Mouse (Mus musculus) frontal cortex, postnatal 36 days (tissue): ENCODE results near the gene Atxn3.
"Not testable (repeated sequence)": the region's sequence is repeated elsewhere in the genome, so short reads cannot be mapped to it uniquely, and the experiment has no call there.

Source experiments
- DNase-seq, 2 experiments: peaks; one replicate each; pipeline ENCODE4 v3.0.0; 2022; ENCODE audit warnings: low spot score in 2 of 2

Gene Atxn3

GRCm38 (mm10) chr12:101957942-101958544 lies at the start of gene Atxn3:
Gene Atxn3, minus strand, starts transcription at chr12:101958246.
- DNase-seq, result peak; percentile 96 to 97

- DNase-seq, result no peak
Observed at GRCm38 (mm10) chr12:102000785-102001184, 42.7 kb upstream of the Atxn3 start.

DNA sequence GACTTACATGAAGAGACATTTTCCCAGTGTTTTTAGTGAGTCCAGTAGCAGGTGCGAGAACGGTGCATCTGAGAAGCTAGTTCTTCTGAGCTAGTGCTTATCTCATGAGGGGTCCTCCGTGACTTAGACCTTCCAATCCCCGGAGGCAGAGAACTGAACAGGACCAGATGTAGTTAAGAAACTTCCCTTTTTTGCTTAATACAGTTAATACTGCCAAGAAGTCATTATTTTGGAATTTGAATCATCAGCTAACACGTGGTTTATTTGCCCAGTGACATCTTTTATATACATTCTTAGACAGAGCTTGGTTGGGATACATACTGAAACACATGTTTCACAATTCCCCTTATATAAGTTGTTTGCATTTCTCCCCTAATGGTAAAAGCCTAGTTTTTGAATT lies 40.9 kb upstream of the Atxn3 start:
- no peak for DNase-seq

DNA sequence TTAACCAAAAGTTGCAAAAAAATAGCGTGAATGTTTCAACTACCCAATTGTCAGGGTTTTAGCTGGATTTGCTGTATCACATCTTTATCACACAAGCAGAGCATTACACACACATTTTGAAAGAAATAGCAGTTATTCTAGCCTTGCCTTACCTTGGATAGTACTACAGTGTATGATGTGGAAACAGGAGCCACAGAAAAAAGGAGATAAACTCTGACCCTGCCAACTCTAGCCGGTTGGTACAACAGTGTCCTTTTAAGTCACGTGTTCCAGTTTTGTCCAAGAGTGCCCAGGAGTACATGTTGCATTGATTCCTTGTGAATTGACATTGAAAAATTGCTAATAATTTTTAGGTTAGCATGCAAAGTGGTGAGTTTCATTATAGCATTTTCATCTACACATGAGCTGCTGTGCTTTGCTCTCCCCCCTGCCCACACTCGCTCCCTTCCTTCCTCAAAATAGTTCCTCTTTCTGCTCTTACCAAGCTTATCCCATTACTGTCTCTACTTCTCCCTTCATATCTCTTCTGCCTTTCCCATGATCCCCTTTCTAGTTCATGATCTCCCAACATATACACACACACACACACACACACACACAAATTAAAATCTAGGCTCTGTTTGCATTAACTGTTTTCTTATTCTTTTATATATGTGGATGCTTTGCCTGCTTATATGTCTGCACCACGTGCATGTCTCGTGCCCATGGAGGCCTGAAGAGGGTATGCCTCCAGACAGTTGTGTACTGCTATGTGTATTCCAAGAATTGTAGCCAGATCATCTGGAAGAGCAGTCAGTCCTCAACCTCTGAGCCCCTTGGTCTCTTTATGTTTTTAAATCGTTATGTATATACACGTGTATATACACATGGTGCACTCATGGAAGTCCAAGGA lies 36.8 kb upstream of the Atxn3 start:
- no peak for DNase-seq

DNA sequence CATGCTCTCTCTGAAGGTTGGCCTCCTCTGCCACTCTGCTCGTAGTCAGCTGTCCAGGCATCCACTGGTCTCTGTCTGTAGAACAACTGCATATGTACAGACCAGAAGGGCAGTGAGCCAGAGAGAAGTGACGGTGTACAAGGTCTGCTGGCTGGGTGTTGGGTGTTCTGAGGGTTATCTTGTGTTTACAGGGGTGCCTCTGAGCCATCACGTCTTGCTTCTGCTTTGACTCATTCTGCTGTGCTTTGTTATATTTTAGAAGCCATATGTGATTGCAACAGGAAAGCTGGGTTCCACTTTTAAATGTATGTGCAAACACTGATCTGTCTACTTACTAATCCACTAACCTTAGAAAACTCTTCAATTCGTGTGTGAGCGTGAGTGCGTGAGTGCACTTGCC lies 29.6 kb upstream of the Atxn3 start:
- DNase-seq, result no peak

- peak in 1 of 2 experiments; percentile 30 for DNase-seq
Observed at GRCm38 (mm10) chr12:101985110-101985509, 27.1 kb upstream of the Atxn3 start.

DNA sequence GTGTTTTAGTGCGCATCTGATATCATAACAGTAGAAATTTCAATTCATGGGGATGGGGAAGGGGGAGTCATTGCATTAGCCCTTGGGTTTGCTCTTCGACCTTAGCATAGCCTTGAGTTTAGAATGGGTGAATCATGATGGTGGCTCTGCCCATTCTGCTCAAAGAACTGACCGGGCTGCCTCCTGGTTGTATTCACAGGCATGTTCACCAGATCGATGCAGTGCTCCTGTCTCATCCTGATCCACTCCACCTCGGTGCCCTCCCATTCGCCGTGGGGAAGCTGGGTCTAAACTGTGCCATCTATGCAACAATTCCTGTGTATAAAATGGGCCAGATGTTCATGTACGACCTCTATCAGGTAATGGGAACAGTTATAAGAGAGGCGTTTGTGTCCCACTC lies 24.9 kb upstream of the Atxn3 start:
- no peak for DNase-seq

GRCm38 (mm10) chr12:101981559-101981958 lies 23.5 kb upstream of the Atxn3 start:
- no peak for DNase-seq

- DNase-seq, result no peak
Observed at GRCm38 (mm10) chr12:101980266-101980665, 22.2 kb upstream of the Atxn3 start.

DNA sequence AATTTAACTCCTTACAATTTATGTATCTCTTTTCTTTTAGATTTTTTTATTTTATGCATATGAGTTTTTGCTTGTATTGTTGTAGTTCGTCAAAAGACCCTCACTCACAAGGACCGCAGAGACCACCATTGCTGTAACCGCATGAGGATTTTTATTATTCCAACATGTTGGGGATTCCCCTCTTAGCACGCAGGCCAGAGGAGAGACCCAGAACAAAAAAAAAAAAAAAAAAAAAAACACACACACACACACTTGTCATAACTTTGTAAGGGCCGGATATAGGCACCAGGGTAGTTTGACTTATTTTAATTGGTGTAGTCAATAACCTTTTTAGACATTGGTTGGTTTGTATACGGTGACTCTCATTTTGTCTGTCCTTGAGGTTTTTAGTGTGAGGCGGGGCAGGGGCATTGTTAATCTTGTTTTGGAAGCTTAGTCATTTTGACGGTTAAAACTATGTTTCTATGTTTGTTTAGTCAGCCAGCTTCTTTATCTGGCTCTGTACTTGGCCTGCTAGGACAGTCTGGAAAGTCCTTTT lies 21.2 kb upstream of the Atxn3 start:
- DNase-seq, result no peak

- no peak for DNase-seq
Observed at GRCm38 (mm10) chr12:101978588-101978987, 20.5 kb upstream of the Atxn3 start.

DNA sequence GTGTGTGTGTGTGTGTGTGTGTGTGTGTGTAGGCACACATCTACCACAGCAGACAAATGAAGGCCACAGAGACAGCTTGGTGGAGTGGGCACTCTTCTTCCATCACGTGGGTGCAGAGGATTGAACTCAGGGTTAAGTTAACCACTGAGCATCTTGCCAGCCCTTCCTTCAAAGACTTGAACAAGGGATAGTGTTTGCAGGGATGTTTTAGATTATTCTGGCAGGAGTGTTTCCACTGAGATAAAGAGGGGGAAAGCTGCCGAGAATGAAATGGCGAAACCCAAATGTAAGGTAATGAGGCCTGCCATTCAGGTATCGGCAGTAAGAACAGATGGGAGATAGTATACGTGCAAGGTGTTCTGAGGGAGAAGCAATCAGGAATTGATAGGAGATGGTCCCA lies 20.1 kb upstream of the Atxn3 start:
- DNase-seq, result no peak

- DNase-seq, result no peak
Observed at GRCm38 (mm10) chr12:101977404-101977915, 19.4 kb upstream of the Atxn3 start.

DNA sequence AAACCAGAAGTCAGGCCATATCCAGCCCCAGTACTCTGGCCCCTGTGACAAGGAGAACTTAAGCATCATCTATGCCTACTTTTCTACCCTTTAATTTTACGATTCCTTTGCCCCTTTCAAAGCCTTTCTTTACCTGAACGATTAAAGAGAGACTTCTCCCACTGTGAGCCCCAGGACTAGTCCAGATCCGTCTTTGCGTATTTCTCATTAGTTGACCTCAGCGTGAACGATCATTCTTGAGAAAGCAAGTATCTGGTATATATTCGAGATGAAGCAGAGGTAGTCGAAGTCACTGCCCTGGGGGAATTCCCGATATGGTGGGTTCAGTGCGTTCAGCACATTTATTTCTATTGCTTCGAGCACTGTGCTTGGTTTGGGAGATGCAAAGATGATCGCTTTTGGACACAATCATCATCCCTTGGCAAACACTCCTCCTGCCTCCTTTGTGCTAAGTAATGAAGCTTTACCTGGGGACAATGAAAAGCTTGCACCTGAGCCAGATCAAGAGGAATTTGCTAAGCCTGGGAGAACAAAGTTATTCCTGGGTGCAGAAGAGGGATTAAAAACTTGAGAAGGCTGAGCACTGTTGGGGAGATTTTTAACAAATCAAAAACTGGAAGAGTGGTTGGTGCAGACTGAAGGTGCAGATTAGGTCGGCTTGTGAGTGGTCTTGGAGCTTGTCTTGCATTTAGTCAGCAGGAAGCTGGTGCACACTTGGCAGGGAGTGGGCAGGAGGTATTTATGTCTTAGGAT lies 18.8 kb upstream of the Atxn3 start:
- no peak for DNase-seq

- DNase-seq, result peak; percentile 89 to 94
Observed at GRCm38 (mm10) chr12:101975601-101976571, 17.8 kb upstream of the Atxn3 start, which contains the start of gene Cpsf2. Gene Cpsf2, plus strand, starts transcription at chr12:101975988.

DNA sequence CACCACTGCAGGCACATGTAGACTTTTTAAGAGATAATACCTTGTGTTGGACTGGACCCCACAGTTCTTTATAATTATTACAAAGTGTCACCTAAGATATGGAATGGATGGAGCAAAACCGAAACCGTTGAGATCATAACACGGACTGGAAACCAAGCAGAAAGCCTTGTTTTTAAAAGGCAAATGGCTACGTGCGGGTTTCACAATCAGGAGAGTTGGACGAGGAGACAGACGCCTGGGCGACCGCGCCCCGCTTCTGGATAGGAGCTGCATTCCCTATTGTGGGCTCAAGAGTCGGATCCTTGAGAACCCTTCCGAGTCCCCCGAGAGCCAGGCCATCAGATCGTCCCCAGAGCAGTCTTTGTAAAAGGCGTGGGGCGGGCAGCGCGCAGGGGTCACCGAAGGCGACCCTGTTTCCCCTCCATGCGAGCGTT lies 17.1 kb upstream of the Atxn3 start:
- DNase-seq, result no peak

DNA sequence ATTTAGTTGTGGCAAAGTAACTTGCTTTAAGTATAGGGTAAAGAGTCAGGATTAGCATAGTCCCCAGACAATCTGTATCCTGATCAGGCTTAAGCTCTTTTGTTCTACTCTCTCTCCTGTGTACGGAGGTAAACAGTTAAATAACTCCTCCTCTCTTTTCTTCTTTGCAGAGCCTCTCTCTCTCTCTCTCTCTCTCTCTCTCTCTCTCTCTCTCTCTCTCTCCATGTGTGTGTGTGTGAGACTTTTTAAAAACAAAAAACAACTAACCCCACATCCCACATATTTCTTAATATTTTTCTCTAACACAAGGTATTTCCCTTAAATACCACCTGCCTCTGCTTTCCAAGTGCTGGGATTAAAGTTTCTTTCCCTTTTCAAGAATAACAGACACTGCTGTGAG lies 16.5 kb upstream of the Atxn3 start:
- DNase-seq, result no peak

GRCm38 (mm10) chr12:101972230-101972629 lies 14.2 kb upstream of the Atxn3 start:
- no peak for DNase-seq

DNA sequence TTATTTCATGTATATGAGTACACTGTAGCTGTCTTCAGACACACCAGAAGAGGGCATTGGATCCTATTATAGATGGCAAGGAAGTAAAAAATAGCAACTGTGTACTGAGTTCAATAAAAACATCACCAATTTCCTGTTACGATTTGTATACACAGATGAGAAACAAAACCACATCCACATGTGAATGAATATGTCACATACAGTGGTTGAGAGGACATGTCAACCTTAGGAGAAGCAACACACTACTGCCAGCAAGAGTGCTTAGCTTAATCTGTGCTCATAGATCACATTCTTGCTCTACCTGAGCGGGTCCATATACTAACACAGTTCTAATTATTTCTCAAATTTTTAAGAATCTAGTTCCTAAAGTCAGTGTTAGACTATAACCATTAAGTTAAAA lies 13.3 kb upstream of the Atxn3 start:
- no peak for DNase-seq

DNA sequence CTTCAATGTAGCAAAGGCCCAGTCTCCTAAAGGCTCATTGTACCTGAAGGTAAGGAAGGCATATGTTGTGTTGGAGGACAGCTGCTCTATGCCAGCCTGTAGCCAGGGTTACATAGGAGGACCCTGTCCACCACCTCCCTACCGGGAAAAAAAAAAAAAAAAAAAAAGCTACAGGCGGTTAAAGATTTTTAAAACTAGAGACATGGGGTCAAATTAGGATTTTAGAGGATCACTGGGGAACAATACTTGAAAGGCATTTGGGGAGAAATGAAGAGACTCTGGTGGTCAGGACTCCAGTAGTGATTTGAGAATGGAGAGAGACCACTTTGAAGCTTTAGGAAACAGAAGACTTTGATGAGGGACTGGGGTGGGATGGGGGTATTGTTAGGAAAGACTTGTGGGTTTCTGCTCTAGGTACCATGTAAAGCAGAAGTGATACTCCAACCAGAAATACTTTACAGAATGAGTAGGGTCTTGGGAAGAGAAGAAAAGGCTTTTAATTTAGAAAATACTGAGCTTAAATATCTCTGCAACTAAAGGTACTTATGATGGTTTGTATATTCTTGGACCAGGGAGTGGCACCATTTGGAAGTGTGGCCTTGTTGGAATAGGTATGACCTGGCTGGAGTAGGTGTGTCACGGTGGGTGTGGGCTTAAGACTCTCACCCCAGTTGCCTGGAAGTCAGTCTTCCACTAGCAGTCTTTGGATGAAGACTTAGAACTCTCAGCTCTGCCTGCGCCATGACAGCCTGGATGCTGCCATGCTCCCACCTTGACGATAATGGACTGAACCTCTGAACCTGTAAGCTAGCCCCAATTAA lies 1.1 kb upstream of the Atxn3 start:
- not testable (repeated sequence) for DNase-seq
